Mouse (Mus musculus): ENCODE measurements around the gene Nek2. TPM values are rescaled to one million over a fixed set of nuclear protein-coding genes. Genes with fewer than 3 reads are reported as not detected.

Gene Nek2
- polyA plus RNA-seq, 2 experiments: 14.4 to 28.8 TPM

DNA sequence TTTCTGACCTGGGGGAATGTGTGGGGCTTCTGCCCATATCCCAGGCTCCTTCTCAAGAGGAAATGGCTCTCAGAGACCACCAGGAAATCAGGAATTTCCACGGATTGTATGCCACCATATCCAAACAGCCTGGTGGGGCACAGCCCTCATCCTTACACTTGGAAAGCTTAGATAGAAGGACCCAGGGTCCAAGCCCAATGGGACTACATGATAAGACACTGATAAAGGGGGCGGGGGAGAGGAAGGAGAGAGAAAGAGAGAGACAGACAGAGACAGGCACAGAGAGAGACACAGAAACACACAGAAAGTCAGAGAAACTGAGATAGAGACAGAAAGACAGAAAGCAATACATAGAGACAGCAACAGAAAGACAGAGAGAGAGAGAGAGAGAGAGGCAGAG, 60.4 kb downstream of the Nek2 start:
- peak; percentile 37; the same call in 1 of the 2 replicates for TF ChIP-seq EP300 (IDR thresholded peaks at IDR 0.05; ENCODE audit: low read depth)
- TF ChIP-seq CTCF (IDR thresholded peaks at IDR 0.05; ENCODE audit: low read depth): no peak
- no peaks in the 10 kb centered on the region for H3K36me3 ChIP-seq (replicated peaks; ENCODE audit: control insufficient read depth, insufficient read depth, low read depth)
- peak overlapping the region; percentile 49 for H3K9ac ChIP-seq (replicated peaks)
- ATAC-seq (ENCODE audit: insufficient read depth) (peak; percentile 51; the same call in 1 of the 2 replicates), DNase-seq (ENCODE audit: low read depth in 3 of 3, low spot score in 3 of 3) (peak in 1 of 3 experiments; percentile 52)
- no peaks in the 10 kb centered on the region for H3K9me3 ChIP-seq (ENCODE audit: control insufficient read depth, low read length)
- peaks cover 50 to 60% of the 10 kb centered on the region in 2 experiments for H3K4me1 ChIP-seq (replicated peaks; ENCODE audit: control insufficient read depth in 2 of 2, insufficient read depth in 2 of 2, low read length in 1 of 2)
- no peaks in the 10 kb centered on the region; the same call in 1 of the 2 replicates for H3K27me3 ChIP-seq (ENCODE audit: control insufficient read depth, insufficient read depth, low read length)
- WGBS (ENCODE audit: insufficient replicate concordance): 5% methylated on average over 2 of the region's 2 CpGs
- peak overlapping the region in 1 of 2 experiments; percentile 14; a peak in 1 of 4 replicates for H3K4me3 ChIP-seq (ENCODE audit: insufficient read depth in 1 of 2, low read depth in 2 of 2, low read length in 2 of 2)
- peak overlapping the region; percentile 58 for H3K4me2 ChIP-seq (ENCODE audit: low read depth)
- H3K27ac ChIP-seq: peak overlapping the region; percentile 73

Other genes starting within 250 kb of the Nek2 start
- gene Dtl, start 245.9 kb upstream of the Nek2 start, polyA plus RNA-seq (2012; rRNA removed): 13.4 and 16.6 TPM in 2 replicates
- 29.0 and 30.7 TPM in 2 replicates for gene Dtl, start 245.9 kb upstream of the Nek2 start, polyA plus RNA-seq (2014; fragmentation: Nextera tagmentation; extraction: Ambion mirVana)
- gene Ints7, start 245.8 kb upstream of the Nek2 start, polyA plus RNA-seq (2012; rRNA removed): 15.3 and 16.8 TPM in 2 replicates
- gene Ints7, start 245.8 kb upstream of the Nek2 start, polyA plus RNA-seq (2014; fragmentation: Nextera tagmentation; extraction: Ambion mirVana): 13.5 and 17.4 TPM in 2 replicates
- 3.0 and 4.3 TPM in 2 replicates for gene Lpgat1, start 103.6 kb upstream of the Nek2 start, polyA plus RNA-seq (2012; rRNA removed)
- 7.7 and 12.9 TPM in 2 replicates for gene Lpgat1, start 103.6 kb upstream of the Nek2 start, polyA plus RNA-seq (2014; fragmentation: Nextera tagmentation; extraction: Ambion mirVana)
- 3.8 and 5.9 TPM in 2 replicates for gene Slc30a1, start 85.3 kb downstream of the Nek2 start, polyA plus RNA-seq (2012; rRNA removed)
- gene Slc30a1, start 85.3 kb downstream of the Nek2 start, polyA plus RNA-seq (2014; fragmentation: Nextera tagmentation; extraction: Ambion mirVana): 2.1 and 3.2 TPM in 2 replicates
- gene Rd3, start 155.9 kb downstream of the Nek2 start, polyA plus RNA-seq (2012; rRNA removed): 0.04 TPM in 2 replicates
- gene Rd3, start 155.9 kb downstream of the Nek2 start, polyA plus RNA-seq (2014; fragmentation: Nextera tagmentation; extraction: Ambion mirVana): 0.09 and 0.10 TPM in 2 replicates